Mouse (Mus musculus): Measurements from ENCODE around the gene AU022252. TPM values are rescaled to one million over a fixed set of nuclear protein-coding genes. Genes with fewer than 3 reads are reported as not detected.

AU022252 gene
- polyA plus RNA-seq, 1 experiment from 2014 or later = 39.9 TPM

Other genes starting within 250 kb of the AU022252 start
- 101 and 112 TPM in 2 replicates for gene Slc2a1, start 124.0 kb downstream of the AU022252 start, polyA plus RNA-seq (2015; fragmentation: Nextera tagmentation; extraction: Ambion mirVana)
- 8.6 and 9.5 TPM in 2 replicates for gene Zfp691, start 58.5 kb downstream of the AU022252 start, polyA plus RNA-seq (2015; fragmentation: Nextera tagmentation; extraction: Ambion mirVana)
- 1.5 and 3.6 TPM in 2 replicates for gene Ermap, start 42.7 kb downstream of the AU022252 start, polyA plus RNA-seq (2015; fragmentation: Nextera tagmentation; extraction: Ambion mirVana)
- 223 and 237 TPM in 2 replicates for gene Svbp, start 37.4 kb downstream of the AU022252 start, polyA plus RNA-seq (2015; fragmentation: Nextera tagmentation; extraction: Ambion mirVana)
- 0.11 TPM in 1 of 2 replicates, not detected in the other for gene Tmem269, start 14.5 kb downstream of the AU022252 start, polyA plus RNA-seq (2015; fragmentation: Nextera tagmentation; extraction: Ambion mirVana)
- gene P3h1, start 203 bp upstream of the AU022252 start, polyA plus RNA-seq (2015; fragmentation: Nextera tagmentation; extraction: Ambion mirVana) = 61.2 and 63.5 TPM in 2 replicates
- 0.09 and 0.15 TPM in 2 replicates for gene Cldn19, start 22.7 kb upstream of the AU022252 start, polyA plus RNA-seq (2015; fragmentation: Nextera tagmentation; extraction: Ambion mirVana)
- gene Ybx1, start 61.9 kb upstream of the AU022252 start, polyA plus RNA-seq (2015; fragmentation: Nextera tagmentation; extraction: Ambion mirVana) = 637 TPM in 2 replicates
- 105 and 108 TPM in 2 replicates for gene Ppih, start 87.8 kb upstream of the AU022252 start, polyA plus RNA-seq (2015; fragmentation: Nextera tagmentation; extraction: Ambion mirVana)
- 6.6 and 7.5 TPM in 2 replicates for gene Ccdc30, start 182.8 kb upstream of the AU022252 start, polyA plus RNA-seq (2015; fragmentation: Nextera tagmentation; extraction: Ambion mirVana)
- gene Ppcs, start 189.7 kb upstream of the AU022252 start, polyA plus RNA-seq (2015; fragmentation: Nextera tagmentation; extraction: Ambion mirVana) = 29.3 and 33.0 TPM in 2 replicates
- gene Zmynd12, start 190.1 kb upstream of the AU022252 start, polyA plus RNA-seq (2015; fragmentation: Nextera tagmentation; extraction: Ambion mirVana) = 0.19 and 0.34 TPM in 2 replicates